ENCODE assay signal across 26 mouse cellular contexts in genomic region chr3:19964625-19965188, GRCm38 (mm10). TPM values are rescaled to one million over a fixed set of nuclear protein-coding genes. Genes with fewer than 3 reads are reported as not detected.
A peak's percentile ranks its signal among the peaks of the same experiment; 100 is the strongest.
DNase-seq lines count a peak whose midpoint lies in the region; ATAC-seq and TF ChIP-seq lines count a peak whose summit lies in the region.
"Had no signal": no experiment of that assay in that cellular context is flagged by ENCODE, and none has a peak within 500 bp of the region (broad histone marks: within the 10 kb centered on the region; RNA-seq: fewer than 3 reads in every experiment).

No protein-coding gene starts in this region.

- no peak for DNase-seq in heart, postnatal 14 days
- DNase-seq in heart, postnatal 10 days, result no peak
- peak; percentile 42 for DNase-seq in liver, adult 2 months (ENCODE audit: extremely low read depth, low read depth, low spot score)
- DNase-seq: adrenal gland, adult 2 months; adrenal gland, postnatal 14 days; cerebellum, adult 11 months; cerebellum, adult 2 months; cerebellum, adult 9-11 months; cerebellum, postnatal 25 days; forebrain, postnatal 0 days; gastrocnemius, adult 2 months; gastrocnemius, postnatal 14 days; kidney, adult 11 months; kidney, adult 8-10 months had no signal

- H3K27ac ChIP-seq in heart, embryonic 12.5 days (ENCODE audit: poor library complexity, severe bottlenecking), result peak overlapping the region; percentile 61
- peak overlapping the region; percentile 73 for H3K27ac ChIP-seq in heart, embryonic 15.5 days
- peak overlapping the region; percentile 51 for H3K27ac ChIP-seq in liver, adult 2 months (replicated peaks; ENCODE audit: insufficient read depth, low read depth, low read length)
- no peak overlapping the region for H3K27ac ChIP-seq in liver, embryonic 12.5 days
- H3K27ac ChIP-seq: embryonic facial prominence, embryonic 12.5 days; embryonic facial prominence, embryonic 15.5 days; gastrocnemius, adult 2 months; hindbrain, embryonic 10.5 days; hindbrain, embryonic 13.5 days; intestine, embryonic 15.5 days had no signal

- no peak overlapping the region for H3K4me3 ChIP-seq in heart, embryonic 12.5 days
- no peak overlapping the region for H3K4me3 ChIP-seq in heart, embryonic 15.5 days
- no peak overlapping the region for H3K4me3 ChIP-seq in liver, adult 2 months (ENCODE audit: insufficient read depth, low read depth, low read length)
- H3K4me3 ChIP-seq in liver, embryonic 12.5 days, result no peak overlapping the region
- H3K4me3 ChIP-seq: embryonic facial prominence, embryonic 12.5 days; embryonic facial prominence, embryonic 15.5 days; gastrocnemius, adult 2 months; hindbrain, embryonic 10.5 days; hindbrain, embryonic 13.5 days; intestine, embryonic 15.5 days had no signal

- H3K9ac ChIP-seq in heart, embryonic 12.5 days, result no peak overlapping the region
- H3K9ac ChIP-seq in heart, embryonic 15.5 days, result no peak overlapping the region
- peak overlapping the region; percentile 44; the same call in 1 of the 2 replicates for H3K9ac ChIP-seq in liver, adult 2 months (ENCODE audit: low read depth, low read length)
- no peak overlapping the region for H3K9ac ChIP-seq in liver, embryonic 12.5 days
- H3K9ac ChIP-seq: embryonic facial prominence, embryonic 12.5 days; embryonic facial prominence, embryonic 15.5 days; forebrain, postnatal 0 days; hindbrain, embryonic 13.5 days; intestine, embryonic 15.5 days had no signal

- intact Hi-C loops in heart, postnatal 14 days (cut with DNase I), result no loop called here
- intact Hi-C loops in heart, postnatal 10 days (cut with DNase I), result loop anchor here (5.0 kb wide), 1 partner anchor 38 kb away; no protein-coding TSS in a partner anchor

- H3K9me3 ChIP-seq in heart, embryonic 12.5 days (replicated peaks), result no peaks in the 10 kb centered on the region
- no peaks in the 10 kb centered on the region for H3K9me3 ChIP-seq in heart, embryonic 15.5 days (replicated peaks)
- H3K9me3 ChIP-seq in liver, embryonic 12.5 days (replicated peaks), result no peaks in the 10 kb centered on the region
- H3K9me3 ChIP-seq: embryonic facial prominence, embryonic 12.5 days; embryonic facial prominence, embryonic 15.5 days; hindbrain, embryonic 10.5 days; hindbrain, embryonic 13.5 days; intestine, embryonic 15.5 days had no signal

- no peak for TF ChIP-seq POLR2A in liver, adult 2 months (IDR thresholded peaks at IDR 0.05; ENCODE audit: extremely low read depth, insufficient read depth, low read length)

- no peaks in the 10 kb centered on the region for H3K27me3 ChIP-seq in heart, embryonic 12.5 days (replicated peaks)
- H3K27me3 ChIP-seq in heart, embryonic 15.5 days, result no peaks in the 10 kb centered on the region
- H3K27me3 ChIP-seq in liver, adult 2 months (ENCODE audit: control insufficient read depth, insufficient read depth, low read length), result no peaks in the 10 kb centered on the region
- H3K27me3 ChIP-seq in liver, embryonic 12.5 days (replicated peaks), result no peaks in the 10 kb centered on the region
- H3K27me3 ChIP-seq: embryonic facial prominence, embryonic 12.5 days; embryonic facial prominence, embryonic 15.5 days; hindbrain, embryonic 13.5 days; intestine, embryonic 15.5 days had no signal

- WGBS in heart, embryonic 12.5 days, result 16% methylated on average over 2 of the region's 2 CpGs
- WGBS in heart, embryonic 15.5 days, result 18% methylated on average over 2 of the region's 2 CpGs
- 36% methylated on average over 2 of the region's 2 CpGs for WGBS in liver, adult 2 months
- WGBS in liver, embryonic 12.5 days (ENCODE audit: insufficient replicate concordance), result 67% methylated on average over 2 of the region's 2 CpGs

- ATAC-seq in heart, embryonic 12.5 days (ENCODE audit: insufficient number of reproducible peaks, low FRiP score), result peak; percentile 66
- peak; percentile 60 for ATAC-seq in heart, embryonic 15.5 days (replicated peaks; ENCODE audit: insufficient number of reproducible peaks, insufficient read depth, low FRiP score, low read depth)
- ATAC-seq in liver, embryonic 12.5 days, result no peak
- ATAC-seq: CD4-positive, CD25-positive, alpha-beta regulatory T cell, adult 4 months; forebrain, embryonic 14.5 days; forebrain, postnatal 0 days; hindbrain, embryonic 16.5 days had no signal

- TF ChIP-seq CTCF in liver, adult 2 months (IDR thresholded peaks at IDR 0.05; ENCODE audit: low read depth, low read length), result no peak

- no peak overlapping the region for H3K4me2 ChIP-seq in heart, embryonic 12.5 days
- no peak overlapping the region for H3K4me2 ChIP-seq in heart, embryonic 15.5 days
- H3K4me2 ChIP-seq in liver, embryonic 12.5 days, result no peak overlapping the region
- H3K4me2 ChIP-seq: embryonic facial prominence, embryonic 12.5 days; embryonic facial prominence, embryonic 15.5 days; hindbrain, embryonic 13.5 days; intestine, embryonic 15.5 days had no signal

- H3K36me3 ChIP-seq in heart, embryonic 12.5 days, result no peaks in the 10 kb centered on the region
- H3K36me3 ChIP-seq in heart, embryonic 15.5 days, result no peaks in the 10 kb centered on the region
- peaks cover 37% of the 10 kb centered on the region for H3K36me3 ChIP-seq in liver, adult 2 months (ENCODE audit: control insufficient read depth, insufficient read depth, low read length)
- no peaks in the 10 kb centered on the region for H3K36me3 ChIP-seq in liver, embryonic 12.5 days
- H3K36me3 ChIP-seq: embryonic facial prominence, embryonic 12.5 days; embryonic facial prominence, embryonic 15.5 days; hindbrain, embryonic 10.5 days; hindbrain, embryonic 13.5 days; intestine, embryonic 15.5 days had no signal

- H3K79me2 ChIP-seq in liver, adult 2 months (ENCODE audit: control insufficient read depth, insufficient read depth, low read length), result peaks cover 12% of the 10 kb centered on the region; the same call in 1 of the 2 replicates

- peaks cover 20% of the 10 kb centered on the region for H3K4me1 ChIP-seq in heart, embryonic 12.5 days (replicated peaks)
- peaks cover 18% of the 10 kb centered on the region for H3K4me1 ChIP-seq in heart, embryonic 15.5 days (replicated peaks)
- peaks cover 22% of the 10 kb centered on the region; the same call in 1 of the 2 replicates for H3K4me1 ChIP-seq in liver, adult 2 months (ENCODE audit: control insufficient read depth, insufficient read depth, low read length)
- H3K4me1 ChIP-seq in liver, embryonic 12.5 days, result no peaks in the 10 kb centered on the region
- H3K4me1 ChIP-seq: embryonic facial prominence, embryonic 12.5 days; embryonic facial prominence, embryonic 15.5 days; intestine, embryonic 15.5 days had no signal

RNA-seq across cellular contexts. Expression of gene Cp, which starts 7.9 kb away (rescaled TPM):
- polyA plus RNA-seq in heart, embryonic 12.5 days (2016; fragmentation: Nextera tagmentation; extraction: Ambion mirVana), result 0.41 and 0.58 TPM in 2 replicates
- 10 to 100 TPM; 17.0 to 21.1 TPM for total RNA-seq in heart, postnatal 14 days (2021)
- 1.6 and 1.8 TPM in 2 replicates for polyA plus RNA-seq in heart, embryonic 15.5 days (2015; fragmentation: Nextera tagmentation; extraction: Ambion mirVana)
- 10 to 100 TPM in 1 of 2 experiments, 1 to 10 TPM in 1; 9.9 to 15.5 TPM for total RNA-seq in heart, postnatal 10 days (2021)
- 920 and 1,216 TPM in 2 replicates for total RNA-seq in liver, adult 2 months (2014; rRNA removed)
- 217 and 227 TPM in 2 replicates for polyA plus RNA-seq in liver, adult 2 months (2012; rRNA removed)
- polyA plus RNA-seq in liver, embryonic 12.5 days (2016; fragmentation: Nextera tagmentation; extraction: Ambion mirVana), result 0.68 and 0.77 TPM in 2 replicates
- total RNA-seq: MEL had no signal

Comparison
In these comparisons a context has a peak if more than half of its experiments do, and no peak if none do; other contexts are left out.
1. RNA of gene Cp, which starts 7.9 kb away (polyA plus RNA-seq): 217 to 227 TPM in liver, adult 2 months; 1.6 to 1.8 TPM in heart, embryonic 15.5 days, 0.68 to 0.77 TPM in liver, embryonic 12.5 days and 0.41 to 0.58 TPM in heart, embryonic 12.5 days; every median in the first group is over 10 times any median in the second.